Mouse (Mus musculus) lung, postnatal 14 days (tissue): ENCODE data around the gene Nr2c1.

ENCODE experiments used
- DNase-seq: peaks from one replicate; pipeline ENCODE4 v3.0.0; 2021

Nr2c1 gene

GRCm38 (mm10) chr10:94210718-94211618 lies 63.1 kb downstream of the Nr2c1 start:
- DNase-seq: no peak

GRCm38 (mm10) chr10:94211725-94212124 lies 63.9 kb downstream of the Nr2c1 start:
- DNase-seq: no peak

- DNase-seq: no peak
Observed at GRCm38 (mm10) chr10:94225026-94225750, 77.4 kb downstream of the Nr2c1 start.

GRCm38 (mm10) chr10:94230172-94230981 lies 82.6 kb downstream of the Nr2c1 start:
- DNase-seq: no peak

GRCm38 (mm10) chr10:94231025-94231424 lies 83.2 kb downstream of the Nr2c1 start:
- DNase-seq: no peak

GRCm38 (mm10) chr10:94235200-94235599 lies 87.4 kb downstream of the Nr2c1 start:
- DNase-seq: no peak

GRCm38 (mm10) chr10:94241346-94241745 lies 93.5 kb downstream of the Nr2c1 start:
- no peak for DNase-seq
